Mouse (Mus musculus) liver, embryonic 14.5 days (tissue): ENCODE measurements around the gene Cbll1.
"Not testable (repeated sequence)": the region's sequence is repeated elsewhere in the genome, so short reads cannot be mapped to it uniquely, and the experiment has no call there.

Experiments
- CTCF ChIP-seq: IDR thresholded peaks from 2 replicates; pipeline ENCODE4 v1.5.1; 2016; ENCODE audit warnings: antibody characterized with exemption, low read depth, control low read depth
- EP300 ChIP-seq: IDR thresholded peaks from 2 replicates; pipeline ENCODE4 v1.6.1; 2016; ENCODE audit warnings: antibody characterized with exemption, low read depth

GRCm38 (mm10) chr12:31460270-31460669 lies 39.1 kb downstream of the Cbll1 start:
- TF ChIP-seq EP300, result not testable (repeated sequence)
- peak; percentile 74 for TF ChIP-seq CTCF
